Mouse (Mus musculus): ENCODE data around the gene Fbxo7.
A peak's percentile ranks its signal among the peaks of the same experiment; 100 is the strongest.
"Not testable (repeated sequence)": the region's sequence is repeated elsewhere in the genome, so short reads cannot be mapped to it uniquely, and the experiment has no call there.

The Fbxo7 gene

DNA sequence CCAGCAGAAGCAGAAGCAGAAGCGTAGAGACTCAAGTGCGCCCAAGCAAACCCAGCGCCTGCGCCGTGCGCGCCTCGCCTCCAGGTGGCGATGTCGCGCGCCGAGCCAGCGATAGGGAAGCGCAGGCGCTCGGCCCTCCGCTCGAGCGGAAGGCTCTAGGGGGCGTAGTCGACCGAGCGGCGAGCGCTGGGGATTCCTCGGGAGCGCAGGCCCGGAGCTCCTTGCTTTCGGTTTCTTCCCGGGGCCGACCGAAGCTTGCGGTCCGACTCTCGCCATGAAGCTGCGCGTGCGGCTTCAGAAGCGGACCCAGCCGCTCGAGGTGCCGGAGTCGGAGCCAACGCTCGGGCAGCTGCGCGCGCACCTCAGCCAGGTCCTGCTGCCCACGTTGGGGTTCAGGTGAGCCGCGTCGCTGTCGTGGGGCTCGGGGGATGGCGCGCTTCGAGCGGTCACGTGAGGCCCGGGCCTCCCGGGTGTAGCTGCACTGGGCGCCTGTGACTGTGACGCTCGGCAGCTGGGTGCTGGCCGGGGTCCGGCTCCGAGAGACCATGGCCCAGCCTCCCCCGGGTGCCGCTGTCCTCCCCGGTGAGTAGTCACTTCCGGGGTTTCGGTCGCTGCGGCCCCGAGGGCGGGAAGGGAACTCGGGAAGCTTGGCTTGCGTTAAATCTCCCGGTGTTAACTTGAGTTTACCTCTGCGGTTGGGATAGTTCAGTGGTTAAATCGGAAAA lies at the start of gene Fbxo7:
Fbxo7 (plus strand) TSS at position 224 of the 725 bp plus-strand sequence.
- peak; percentile 95 for DNase-seq

DNA sequence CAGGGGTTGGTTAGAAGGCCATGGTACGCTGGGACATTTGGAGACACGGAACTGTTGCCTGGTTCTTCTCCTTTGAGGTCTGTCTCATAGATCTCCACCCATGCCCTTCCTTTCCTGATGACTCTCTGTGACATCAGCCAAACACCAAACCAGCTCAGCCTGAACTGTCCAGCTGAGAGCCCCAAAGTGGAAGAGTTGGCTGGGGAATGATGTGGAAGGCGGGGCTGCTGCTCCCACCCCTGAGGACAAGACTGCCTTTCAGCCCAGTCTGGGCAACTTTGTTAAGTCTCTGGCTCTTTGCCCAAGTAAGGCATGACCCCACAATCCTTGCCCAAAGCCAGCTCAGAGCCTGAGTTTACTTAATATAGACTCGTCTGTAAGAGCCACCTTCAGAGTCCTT lies 48.9 kb upstream of the Fbxo7 start:
- DNase-seq = peak; percentile 8

DNA sequence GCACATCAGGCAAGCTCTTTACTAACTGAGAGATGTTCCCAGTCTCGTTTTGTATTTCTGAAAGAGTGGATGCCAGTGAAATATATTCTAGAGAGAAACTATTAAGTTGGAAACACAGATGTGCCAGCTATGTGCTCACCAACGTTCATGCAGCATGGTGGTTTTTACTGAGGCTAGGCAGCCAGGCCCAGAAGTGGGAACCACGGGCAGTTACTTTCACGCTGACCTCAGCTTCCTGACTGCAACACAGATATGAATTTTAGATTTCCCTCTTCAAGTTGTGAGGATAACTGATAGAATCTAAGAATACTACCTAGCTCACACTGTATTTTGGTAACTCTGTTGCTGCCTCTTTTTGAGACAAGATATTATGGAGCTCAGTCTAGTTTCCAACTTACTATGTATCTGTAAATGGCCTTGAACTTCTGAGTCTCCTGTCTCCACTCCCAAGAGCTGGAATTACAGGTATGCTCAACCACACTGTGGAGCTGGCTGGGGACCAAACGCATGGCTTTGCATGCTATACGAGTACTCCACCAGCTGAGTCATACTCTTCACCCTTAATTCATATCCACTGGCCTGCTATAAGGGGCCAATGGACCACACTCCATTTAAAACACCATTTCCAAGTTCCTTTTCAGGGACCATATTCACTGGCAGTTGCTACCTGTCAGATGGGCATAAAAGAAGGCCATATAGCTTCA lies 32.2 kb upstream of the Fbxo7 start:
- peak; percentile 2 for DNase-seq

DNA sequence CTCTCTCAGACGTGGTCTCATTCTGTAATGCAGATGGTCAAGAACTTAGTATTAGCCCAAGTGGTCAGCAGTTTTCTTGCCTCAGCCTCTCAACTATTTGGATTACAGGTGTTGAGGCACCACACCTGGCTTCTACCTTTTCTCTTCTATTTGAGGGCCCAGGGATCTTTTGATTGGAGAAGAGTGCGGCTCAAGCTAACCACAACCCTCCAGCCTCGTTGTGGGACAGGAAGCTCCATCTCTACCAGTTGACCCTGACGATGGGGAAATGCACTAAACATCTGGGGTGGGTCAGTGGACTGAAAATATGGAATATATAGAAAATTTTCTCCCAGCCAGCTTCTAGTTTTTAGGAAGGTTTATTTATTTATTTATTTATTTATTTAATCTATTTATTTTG lies 29.4 kb upstream of the Fbxo7 start:
- DNase-seq = no peak

DNA sequence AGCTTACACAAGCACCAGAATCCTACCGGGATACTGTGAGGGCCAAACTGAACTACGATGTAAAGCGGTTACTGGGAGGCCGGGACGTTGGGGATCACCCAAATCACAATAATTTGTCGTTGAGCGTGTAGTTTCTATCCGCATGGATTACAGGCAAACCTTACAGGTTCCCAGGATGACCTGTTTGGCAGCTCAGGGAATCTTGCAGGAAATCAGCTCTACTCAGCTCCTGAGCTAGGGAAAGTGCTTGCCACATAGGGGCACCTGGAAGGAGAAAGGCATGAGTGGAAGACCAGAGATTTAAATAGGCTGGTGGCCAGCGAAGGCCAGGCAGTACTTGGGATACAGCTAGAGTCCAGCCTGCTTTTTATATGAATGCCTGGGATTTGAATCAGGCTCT lies 27.9 kb upstream of the Fbxo7 start:
- DNase-seq = no peak

DNA sequence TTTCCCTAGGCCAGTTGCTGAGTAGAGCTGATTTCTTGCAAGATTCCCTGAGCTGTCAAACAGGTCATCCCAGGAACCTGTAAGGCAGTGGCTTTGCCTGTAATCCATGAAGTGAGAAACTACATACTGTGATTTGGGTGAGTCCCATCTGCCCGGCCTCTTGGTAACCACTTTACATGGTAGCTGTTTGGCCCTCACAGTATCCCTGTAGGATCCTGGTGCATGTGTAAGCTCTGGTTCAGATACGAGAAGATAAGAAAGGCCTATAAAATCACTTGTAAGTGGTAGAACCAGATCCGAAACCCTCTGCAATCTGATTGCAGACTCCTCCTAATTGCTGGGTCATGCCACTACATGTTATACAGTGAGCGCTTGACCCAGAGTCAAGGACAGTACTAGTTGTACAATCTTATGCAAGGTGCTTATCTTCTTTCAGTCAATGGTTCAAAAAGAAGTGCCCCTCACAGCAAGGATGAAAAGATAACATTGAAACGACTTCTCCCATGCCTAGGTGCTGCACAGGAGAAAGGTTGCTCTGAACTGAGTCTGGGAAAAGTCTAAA lies 27.1 kb upstream of the Fbxo7 start:
- no peak for DNase-seq

DNA sequence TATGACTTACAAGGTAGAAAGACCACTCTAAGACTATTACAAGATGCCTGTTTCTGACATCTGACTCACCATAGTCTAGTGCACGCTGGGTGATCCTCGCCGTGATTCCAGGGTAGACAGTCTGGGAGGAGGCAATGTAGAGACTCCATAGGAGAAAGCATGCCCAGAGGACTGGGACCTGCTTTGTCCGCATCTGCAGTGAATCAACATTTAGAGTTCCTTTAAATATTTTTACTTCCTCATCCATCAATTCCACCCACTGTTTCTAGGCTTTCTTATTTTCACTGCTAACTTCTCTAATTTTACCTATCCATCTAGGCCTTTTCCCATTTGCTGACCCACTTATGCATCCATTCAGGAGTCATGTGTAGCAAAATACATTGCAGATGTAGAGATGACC lies 21.3 kb upstream of the Fbxo7 start:
- no peak for DNase-seq

DNA sequence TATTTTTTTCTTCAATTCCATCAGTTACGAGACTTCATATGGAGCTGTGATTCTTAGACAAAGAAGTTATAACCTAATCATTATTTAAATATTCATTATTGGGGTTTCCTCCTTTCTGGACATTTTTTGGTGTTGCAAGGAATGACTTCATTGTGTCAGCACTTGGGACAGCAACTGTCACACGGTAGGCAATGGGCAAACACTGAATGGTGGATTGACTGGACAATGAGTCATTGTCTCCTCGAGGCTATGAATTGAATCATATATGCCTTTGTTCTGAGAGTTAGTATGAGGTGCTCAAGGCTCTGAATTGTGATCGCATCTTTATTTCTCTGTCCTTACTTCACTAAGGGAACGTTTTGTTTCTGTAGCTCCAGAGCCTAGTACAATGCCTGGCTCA lies 15.3 kb upstream of the Fbxo7 start:
- DNase-seq = no peak

DNA sequence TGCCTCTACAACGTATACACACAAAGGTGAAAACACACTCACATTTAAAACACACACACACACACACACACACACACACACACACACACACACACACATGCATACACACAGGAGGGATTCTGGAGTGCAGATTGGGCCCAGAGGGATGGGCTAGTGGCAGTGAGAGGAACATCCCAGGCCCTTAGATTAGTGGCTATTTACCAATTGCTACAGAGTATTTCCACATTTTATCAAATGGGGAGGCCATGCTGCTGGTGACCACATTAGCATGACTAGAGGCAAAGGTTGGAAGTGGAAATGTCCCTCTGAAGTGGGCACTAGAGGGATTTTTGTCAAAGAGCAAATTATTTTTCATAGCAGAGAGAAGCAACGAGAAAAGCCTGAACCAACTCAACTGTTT lies 12.1 kb upstream of the Fbxo7 start:
- DNase-seq = no peak

DNA sequence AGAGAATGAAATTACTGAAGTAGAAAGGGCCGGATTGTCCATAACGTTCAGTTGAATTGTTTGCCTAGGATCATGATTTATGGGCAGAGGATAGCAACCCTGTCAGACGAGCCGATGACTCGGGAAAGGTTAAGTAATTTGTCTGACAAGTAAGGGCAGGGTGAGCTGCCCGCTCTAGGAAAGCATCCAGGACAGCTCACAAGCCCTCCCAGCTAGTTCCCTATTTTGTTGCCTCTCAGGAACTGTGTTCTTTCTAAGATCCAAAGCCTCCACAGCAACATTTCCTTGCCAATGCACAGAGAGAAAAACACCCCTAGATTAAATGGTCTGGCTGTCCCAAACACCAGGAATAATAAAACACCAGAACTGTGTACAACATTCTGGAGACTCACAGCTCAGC lies 11.1 kb upstream of the Fbxo7 start:
- no peak for DNase-seq

DNA sequence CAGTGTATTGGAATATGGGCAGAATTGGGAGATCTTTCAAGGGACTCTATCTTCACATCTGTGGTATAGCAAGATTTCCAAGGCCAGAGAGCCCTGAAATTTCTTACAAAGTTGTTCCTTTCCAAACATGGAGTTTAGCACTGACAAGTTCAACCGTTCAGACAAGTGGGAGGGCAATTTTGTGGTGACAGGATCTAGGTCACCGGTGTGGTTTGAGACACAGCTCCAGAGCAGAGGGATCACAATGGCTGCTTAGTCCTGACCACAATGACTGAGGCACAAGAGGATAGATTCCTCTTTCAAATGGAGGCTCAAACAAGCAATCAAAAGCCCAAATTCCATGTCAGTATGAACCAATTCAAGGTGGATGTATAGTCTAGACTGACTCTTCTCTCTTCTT lies 10.6 kb upstream of the Fbxo7 start:
- DNase-seq = no peak

DNA sequence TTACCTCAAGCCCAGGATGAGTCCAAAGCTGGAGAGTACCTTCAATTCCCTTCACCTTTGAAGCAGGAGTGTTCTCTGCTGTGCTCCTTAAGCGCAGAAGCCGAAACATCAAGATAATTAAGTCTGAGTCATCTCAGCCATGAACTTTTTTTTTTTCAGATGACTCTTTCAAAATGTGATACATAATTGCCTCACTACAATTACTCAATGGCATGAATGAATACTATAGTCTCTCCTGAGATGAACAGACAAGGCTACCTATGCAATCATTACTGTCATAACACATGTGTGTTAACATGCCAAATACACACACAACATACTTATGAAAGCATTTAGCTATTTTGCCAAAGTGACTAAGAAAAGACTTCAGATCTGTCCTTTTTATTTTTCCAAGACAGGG lies 10.0 kb upstream of the Fbxo7 start, which contains the start of gene Bpifc:
Bpifc (minus strand) TSS at position 115 of the 400 bp plus-strand sequence.
- DNase-seq = no peak

DNA sequence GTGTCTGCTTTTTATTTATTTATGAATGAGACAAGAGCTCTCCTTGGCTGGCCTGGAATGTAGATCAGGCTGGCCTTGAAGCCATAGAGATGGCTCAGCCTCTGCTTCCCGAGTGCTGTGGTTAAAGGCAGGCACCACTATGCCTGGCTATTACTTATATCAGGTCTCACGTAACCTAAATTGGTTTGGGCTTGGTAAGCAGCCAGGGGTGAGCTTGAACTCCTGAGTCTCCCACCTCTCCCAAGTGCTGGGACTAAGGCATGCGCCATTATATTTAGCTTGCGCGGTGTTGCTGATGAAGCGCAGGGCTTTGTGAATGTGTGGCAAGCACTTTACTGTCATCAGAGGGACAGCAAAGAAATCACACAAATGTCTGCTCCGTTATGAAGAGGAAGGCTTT lies 4.0 kb upstream of the Fbxo7 start:
- no peak for DNase-seq

DNA sequence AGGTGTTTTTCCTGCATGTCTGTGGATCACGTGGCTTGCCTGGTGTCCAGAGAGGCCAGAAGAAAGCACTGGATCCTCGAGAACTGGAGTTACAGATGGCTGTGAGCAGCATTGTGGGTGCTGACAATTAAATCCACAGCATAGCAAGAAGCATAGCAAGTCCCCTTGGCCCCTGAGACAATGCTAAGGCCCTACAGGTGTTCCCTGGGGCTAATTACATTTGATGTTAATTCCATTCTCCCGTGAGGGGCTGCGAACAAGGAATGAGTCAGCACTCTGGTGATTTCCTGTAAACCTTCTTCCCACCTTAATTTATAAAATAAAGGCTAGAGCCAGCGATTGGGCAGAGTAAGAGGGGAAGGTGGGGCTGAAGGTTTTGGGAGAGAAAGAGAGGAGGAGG lies 3.0 kb upstream of the Fbxo7 start:
- no peak for DNase-seq

DNA sequence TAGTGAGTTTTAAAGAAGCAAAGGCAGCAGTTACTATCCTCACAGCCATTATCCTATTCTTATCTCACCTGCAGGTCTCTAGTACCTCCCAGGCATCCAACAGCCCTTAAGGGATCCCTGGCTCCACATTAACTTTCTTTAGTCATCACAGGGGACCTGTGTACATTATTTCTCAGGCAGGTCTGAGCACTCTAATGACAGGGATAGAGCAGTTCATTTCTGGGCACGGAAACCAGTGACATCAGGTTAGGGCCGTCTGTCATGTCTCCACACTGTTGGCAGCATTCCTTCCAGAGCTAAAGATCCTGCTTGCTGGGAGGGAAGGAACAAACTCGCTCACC lies 394 bp upstream of the Fbxo7 start:
- no peak for DNase-seq

DNA sequence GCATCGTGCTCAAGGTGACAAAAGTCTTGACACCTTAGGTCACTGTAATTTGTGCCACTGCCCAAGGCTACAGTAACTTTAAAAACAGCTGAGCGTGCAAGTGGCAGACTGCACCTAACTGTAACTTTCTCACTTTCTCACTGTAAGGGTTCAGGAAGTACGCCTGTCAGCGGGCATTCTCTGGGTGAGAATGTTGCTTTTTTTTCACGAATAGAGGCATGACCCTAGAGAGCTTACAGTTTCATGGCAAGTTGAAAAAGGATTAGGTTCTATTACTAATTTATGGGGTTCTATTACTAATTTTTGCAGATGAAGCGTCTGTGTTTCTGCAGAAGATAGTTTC lies 673 bp downstream of the Fbxo7 start:
- DNase-seq = no peak

DNA sequence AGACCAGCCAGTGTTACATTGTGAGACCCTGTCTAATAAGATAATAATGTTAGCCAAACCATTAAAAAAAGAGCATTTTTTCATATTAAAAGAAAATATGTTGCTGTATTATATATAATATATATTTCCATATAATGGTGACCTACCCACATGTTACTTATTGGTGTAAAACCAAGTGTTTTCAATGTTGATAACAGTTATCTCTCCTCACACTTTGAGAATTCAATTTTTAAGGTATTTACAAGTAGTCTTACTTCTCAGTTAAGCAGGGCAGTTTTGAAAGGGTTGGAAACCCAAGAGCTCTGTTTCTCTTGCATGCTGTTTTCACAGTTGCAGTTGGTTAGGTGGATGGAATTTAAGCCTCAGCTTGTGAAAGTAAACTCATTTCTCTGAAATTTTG lies 1.4 kb downstream of the Fbxo7 start:
- no peak for DNase-seq

DNA sequence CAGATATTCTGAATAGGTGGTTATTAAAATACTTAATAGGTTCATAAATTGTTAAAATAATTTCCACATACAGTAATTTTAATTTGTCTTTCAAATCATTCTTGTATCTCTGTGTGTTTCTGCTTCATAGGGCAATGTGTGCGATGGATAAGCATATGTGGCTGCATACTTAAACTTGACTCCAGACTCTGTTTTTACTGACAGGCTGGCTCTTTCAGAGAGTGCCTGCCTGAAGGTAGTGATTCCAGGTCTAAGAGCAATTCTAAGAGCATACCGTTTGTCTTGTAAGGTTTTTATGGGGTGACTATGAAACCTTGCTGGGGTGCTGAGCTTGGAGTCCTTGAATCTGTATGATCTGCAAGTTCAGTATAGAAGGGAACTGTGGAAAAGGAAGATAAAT lies 4.1 kb downstream of the Fbxo7 start:
- DNase-seq = no peak

DNA sequence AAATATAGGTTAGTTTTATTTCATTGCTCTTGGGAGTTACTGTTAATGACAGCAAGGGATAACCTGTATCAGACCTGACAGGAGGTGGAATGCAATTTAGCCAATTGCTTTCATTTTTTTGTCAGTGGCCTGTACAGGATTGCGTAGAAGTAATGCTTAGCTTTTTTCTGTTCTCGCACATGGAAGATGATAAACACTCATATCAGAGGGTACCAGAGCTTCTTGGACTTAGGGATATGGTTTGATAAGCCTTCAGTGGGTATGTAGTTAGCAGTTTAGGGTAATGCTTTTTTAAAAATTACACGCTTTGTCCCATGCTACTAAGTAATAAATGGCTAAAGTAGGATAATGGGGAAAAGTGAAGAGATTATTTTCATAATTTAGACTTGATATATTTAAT lies 4.6 kb downstream of the Fbxo7 start:
- no peak for DNase-seq

DNA sequence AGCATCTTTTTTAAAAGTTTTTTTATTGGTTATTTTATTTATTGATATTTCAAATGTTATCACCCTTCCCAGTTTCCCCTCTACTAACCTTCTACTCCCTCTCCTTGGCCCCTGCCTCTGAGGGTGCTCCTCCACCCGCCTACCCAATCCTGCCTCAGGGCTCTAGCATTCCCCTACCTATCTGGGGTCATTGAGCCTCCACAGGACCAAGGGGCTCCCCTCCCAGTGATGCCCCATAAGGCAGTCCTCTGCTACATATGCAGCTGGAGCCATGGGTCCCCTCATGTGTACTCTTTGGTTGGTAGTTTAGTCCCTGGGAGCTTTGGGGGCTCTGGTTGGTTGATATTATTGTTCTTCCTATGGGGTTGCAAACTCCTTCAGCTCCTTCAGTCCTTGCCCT lies 5.0 kb downstream of the Fbxo7 start:
- not testable (repeated sequence) for DNase-seq

DNA sequence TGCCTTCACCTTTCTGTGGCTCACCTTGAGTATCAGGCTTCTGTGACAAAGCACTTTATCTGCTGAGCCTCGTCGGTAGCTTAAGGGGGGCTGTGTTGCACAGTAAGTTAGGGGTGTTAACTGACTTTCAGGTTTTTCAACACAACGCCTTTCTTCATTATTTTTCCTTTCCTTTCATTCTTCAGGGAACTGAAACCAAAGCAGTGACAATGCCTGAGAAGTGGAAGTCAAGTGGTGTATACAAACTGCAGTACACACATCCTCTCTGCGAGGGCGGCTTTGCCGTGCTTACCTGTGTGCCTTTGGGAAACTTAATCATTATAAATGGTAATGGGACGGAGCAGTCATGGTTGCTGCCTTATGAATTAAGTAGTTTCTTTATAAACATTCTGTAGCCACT lies 9.0 kb downstream of the Fbxo7 start:
- DNase-seq = no peak

DNA sequence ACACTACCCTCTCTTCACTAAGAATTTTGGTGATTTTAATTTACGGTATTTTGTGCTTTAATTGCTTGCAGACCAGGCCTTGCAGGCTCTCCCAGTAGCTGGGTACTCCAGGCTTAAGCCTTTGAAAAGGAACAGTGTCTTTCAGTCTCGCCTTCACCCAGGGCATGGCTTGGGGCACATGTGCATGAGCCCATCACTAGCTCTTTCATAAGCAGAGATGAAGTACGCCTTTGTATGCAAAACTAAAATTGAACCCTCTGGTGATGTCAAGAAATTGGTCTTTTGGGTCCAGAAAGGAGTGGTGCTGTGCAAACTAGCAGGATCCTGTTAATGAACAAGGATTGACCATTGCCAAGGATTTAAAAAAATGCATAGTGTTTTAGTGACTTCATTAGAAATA lies 10.7 kb downstream of the Fbxo7 start:
- DNase-seq = no peak

DNA sequence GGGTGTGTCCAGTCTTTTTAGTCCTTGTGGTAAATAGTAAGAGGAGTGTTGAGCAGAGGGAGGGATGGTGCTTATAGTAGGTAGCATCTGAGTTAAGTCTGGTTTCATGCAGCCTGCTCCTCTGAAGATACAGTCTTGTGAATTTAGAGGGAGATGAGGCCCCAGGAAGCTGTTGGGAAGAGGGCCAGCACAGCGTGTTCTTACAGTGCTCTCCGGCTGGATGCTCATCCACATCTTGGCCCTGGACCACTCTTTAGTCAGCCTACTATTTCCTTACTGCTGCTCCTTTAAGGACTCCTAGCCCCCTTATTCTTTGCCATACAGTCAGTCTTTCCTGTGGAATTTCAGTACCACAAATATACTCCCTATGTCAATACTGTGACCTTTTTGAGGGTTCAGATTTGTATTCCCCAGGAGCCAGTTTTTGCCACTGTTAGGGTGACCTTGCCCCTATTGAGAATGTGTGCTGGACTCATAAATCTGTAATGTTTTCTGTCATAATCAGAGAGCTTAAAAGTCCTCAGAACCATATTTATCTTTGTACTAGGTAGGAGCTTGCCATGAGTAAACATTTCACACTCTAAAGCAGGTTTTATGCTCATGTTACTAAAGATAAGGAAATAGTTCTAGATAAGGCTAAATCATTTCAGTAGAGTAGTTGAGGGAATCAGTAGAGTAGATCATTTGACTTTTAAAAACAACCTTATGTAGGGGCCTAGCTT lies 12.4 kb downstream of the Fbxo7 start:
- no peak for DNase-seq

DNA sequence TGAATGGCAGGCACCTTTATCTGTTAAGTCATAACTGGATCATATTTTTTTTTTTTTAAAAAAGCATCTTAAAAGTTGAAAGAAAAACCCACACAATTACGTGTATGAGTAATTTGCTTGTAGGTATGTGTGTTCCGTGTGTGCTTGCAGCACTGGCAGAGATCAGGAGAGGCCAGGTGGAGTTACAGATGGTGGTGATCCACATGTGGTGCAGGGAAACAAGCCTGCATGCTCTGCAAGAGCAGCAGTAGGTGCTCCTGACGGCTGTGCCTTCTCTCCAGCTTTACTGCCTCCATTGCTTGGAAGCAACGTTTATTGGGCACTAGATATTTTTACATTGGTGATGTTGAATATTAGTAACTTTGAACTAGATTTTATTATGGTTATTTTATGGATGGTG lies 21.9 kb downstream of the Fbxo7 start:
- DNase-seq = no peak

All from kidney, postnatal 14 days (tissue).